9 mouse cellular contexts compared by ENCODE assay signal in the genomic region with DNA sequence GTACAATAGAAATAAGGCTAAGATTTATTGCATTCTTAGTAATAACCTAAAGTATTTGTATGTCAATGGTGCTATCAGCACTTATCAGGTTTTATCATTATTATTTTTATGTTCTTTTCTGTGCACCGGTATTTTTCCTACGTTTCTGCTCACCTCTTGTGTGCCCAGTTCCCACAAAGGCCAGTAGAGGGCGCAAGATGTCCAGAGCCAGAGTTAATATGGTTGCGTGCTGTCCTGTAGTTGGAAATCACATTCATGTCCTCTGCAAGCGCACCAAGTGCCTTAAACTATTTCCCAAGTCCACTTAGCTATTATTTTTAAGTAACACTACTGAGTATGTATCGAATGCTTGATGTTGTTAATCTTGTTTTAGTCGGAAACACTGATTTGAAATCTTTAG.
DNase-seq lines count a peak whose midpoint lies in the region; ATAC-seq and TF ChIP-seq lines count a peak whose summit lies in the region.
"Had no signal": no experiment of that assay in that cellular context is flagged by ENCODE, and none has a peak within 500 bp of the region (broad histone marks: within the 10 kb centered on the region; RNA-seq: fewer than 3 reads in every experiment).

No protein-coding gene starts in this region.

- no peaks in the 10 kb centered on the region for H3K27me3 ChIP-seq in heart, embryonic 12.5 days (replicated peaks)
- H3K27me3 ChIP-seq in midbrain, postnatal 0 days (ENCODE audit: insufficient read depth, low read length) = no peaks in the 10 kb centered on the region
- H3K27me3 ChIP-seq: neural tube, embryonic 12.5 days had no signal

- no peaks in the 10 kb centered on the region for H3K4me1 ChIP-seq in heart, embryonic 12.5 days (replicated peaks)
- no peaks in the 10 kb centered on the region for H3K4me1 ChIP-seq in midbrain, postnatal 0 days (ENCODE audit: insufficient read depth, low read length)
- H3K4me1 ChIP-seq: neural tube, embryonic 12.5 days had no signal

- H3K4me2 ChIP-seq in heart, embryonic 12.5 days = no peak overlapping the region
- no peak overlapping the region for H3K4me2 ChIP-seq in midbrain, postnatal 0 days (ENCODE audit: low read depth, low read length, poor library complexity, severe bottlenecking)
- H3K4me2 ChIP-seq: neural tube, embryonic 12.5 days had no signal

- no peaks in the 10 kb centered on the region for H3K9me3 ChIP-seq in heart, embryonic 12.5 days (replicated peaks)
- no peaks in the 10 kb centered on the region for H3K9me3 ChIP-seq in midbrain, postnatal 0 days (ENCODE audit: low read length)
- H3K9me3 ChIP-seq: neural tube, embryonic 12.5 days had no signal

- WGBS in heart, embryonic 12.5 days = 32% methylated on average over 7 of the region's 7 CpGs
- WGBS in midbrain, postnatal 0 days = 42% methylated on average over 7 of the region's 7 CpGs

- no peak overlapping the region for H3K4me3 ChIP-seq in heart, embryonic 12.5 days
- no peak overlapping the region for H3K4me3 ChIP-seq in midbrain, postnatal 0 days (ENCODE audit: low read depth, low read length)
- H3K4me3 ChIP-seq: neural tube, embryonic 12.5 days had no signal

- ATAC-seq in heart, embryonic 12.5 days (ENCODE audit: insufficient number of reproducible peaks, low FRiP score) = no peak
- ATAC-seq in midbrain, postnatal 0 days (ENCODE audit: low FRiP score) = no peak
- no peak for ATAC-seq in megakaryocyte-erythroid progenitor cell, adult 5-6 weeks (replicated peaks; ENCODE audit: low FRiP score, low TSS enrichment, poor library complexity, severe bottlenecking)

- H3K9ac ChIP-seq in heart, embryonic 12.5 days = no peak overlapping the region
- no peak overlapping the region for H3K9ac ChIP-seq in midbrain, postnatal 0 days (replicated peaks; ENCODE audit: low read length, poor library complexity, severe bottlenecking)
- H3K9ac ChIP-seq: neural tube, embryonic 12.5 days had no signal

- H3K27ac ChIP-seq in heart, embryonic 12.5 days (ENCODE audit: poor library complexity, severe bottlenecking) = no peak overlapping the region
- H3K27ac ChIP-seq in midbrain, postnatal 0 days (ENCODE audit: low read depth, low read length) = no peak overlapping the region
- H3K27ac ChIP-seq: neural tube, embryonic 12.5 days had no signal

- no peaks in the 10 kb centered on the region for H3K36me3 ChIP-seq in heart, embryonic 12.5 days
- H3K36me3 ChIP-seq in midbrain, postnatal 0 days (ENCODE audit: insufficient read depth, low read length) = no peaks in the 10 kb centered on the region
- H3K36me3 ChIP-seq: neural tube, embryonic 12.5 days had no signal

- TF ChIP-seq CTCF in midbrain, postnatal 0 days (IDR thresholded peaks at IDR 0.05) = peak; percentile 77

- DNase-seq in heart, postnatal 4 days = peak; percentile 49
- peak; percentile 28 for DNase-seq in 416B (ENCODE audit: low read depth)
- peak; percentile 5 for DNase-seq in adrenal gland, adult 2 months
- DNase-seq in embryo, embryonic 11 days = peak; percentile 43
- peak; percentile 31 for DNase-seq in layer of hippocampus, adult 11-12 months (ENCODE audit: low spot score)
- peak; percentile 40 for DNase-seq in midbrain, postnatal 0 days (ENCODE audit: low spot score)
